Mouse (Mus musculus): ENCODE results near the gene Sh2d5.
A peak's percentile ranks its signal among the peaks of the same experiment; 100 is the strongest.

- TF ChIP-seq CTCF (IDR thresholded peaks at IDR 0.05; ENCODE audit: low read depth, low read length): no peak
- TF ChIP-seq POLR2A (IDR thresholded peaks at IDR 0.05; ENCODE audit: insufficient read depth, low read length): peak; percentile 38
Measured at GRCm38 (mm10) chr4:138216200-138216890, 33.9 kb upstream of the Sh2d5 start, which contains the start of gene Hp1bp3.

Measured in ES-Bruce4 (cell line).